Mouse (Mus musculus) stomach, adult 2 months (tissue): Measurements from ENCODE around the gene B3gnt6. TPM values are rescaled to one million over a fixed set of nuclear protein-coding genes. Genes with fewer than 3 reads are reported as not detected.

Experiments used
- polyA plus RNA-seq: library from polyadenylated mRNA; depleted of rRNA; stranded (reverse); fragments of >200 nt; gene quantifications from 2 replicates; pipeline ENCODE4 v1.2.3, GENCODE M21; 2012; rRNA removed

Gene B3gnt6
- 0.28 and 0.38 TPM in 2 replicates for polyA plus RNA-seq

GRCm38 (mm10) chr7:98199381-98199780 lies at the start of gene B3gnt6:
TSS of gene B3gnt6 (minus strand) at chr7:98199481.

DNA sequence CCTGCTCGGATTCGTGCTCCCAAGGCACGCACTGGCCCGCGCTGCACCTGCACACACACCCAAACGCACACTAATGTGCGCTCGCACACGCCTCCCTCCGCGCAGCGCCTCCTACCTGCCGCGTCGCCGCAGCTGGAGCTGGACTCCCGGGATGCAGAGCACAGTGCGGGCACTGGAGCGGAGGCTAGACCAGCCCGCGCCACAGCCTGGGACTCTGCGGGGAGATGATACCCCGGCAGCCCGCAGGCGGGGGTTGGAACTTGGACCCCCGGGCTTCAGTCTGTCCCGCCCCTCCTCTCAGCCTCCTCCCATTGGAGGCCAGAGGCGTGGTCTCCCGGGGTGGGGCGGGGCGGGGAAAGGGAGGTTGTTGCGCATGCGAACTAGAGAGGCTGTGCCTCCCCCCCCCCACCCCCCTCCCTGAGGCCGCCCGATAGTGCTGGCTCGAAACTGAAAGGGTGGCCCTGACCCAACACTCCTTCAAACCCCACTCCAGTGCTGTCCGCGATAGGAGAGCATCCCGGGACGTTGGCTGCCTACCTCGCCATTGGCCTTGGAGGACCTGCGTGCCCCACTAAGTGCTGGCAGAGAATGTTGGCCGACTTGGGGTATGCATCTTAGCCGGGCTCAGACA lies 21.2 kb downstream of the B3gnt6 start, which contains the start of gene Capn5:
Gene Capn5, minus strand, starts transcription at position 346 of the 631 bp plus-strand sequence.

GRCm38 (mm10) chr7:98145402-98145801 lies 53.9 kb downstream of the B3gnt6 start, which contains the start of gene Omp:
TSS of gene Omp (minus strand) at chr7:98145502.

Other genes starting within 250 kb of the B3gnt6 start
- gene Myo7a, start 80.0 kb downstream of the B3gnt6 start, polyA plus RNA-seq, result 5.0 and 6.3 TPM in 2 replicates
- 3.0 and 3.7 TPM in 2 replicates for gene Omp, start 54.0 kb downstream of the B3gnt6 start, polyA plus RNA-seq
- 42.3 and 42.5 TPM in 2 replicates for gene Capn5, start 21.2 kb downstream of the B3gnt6 start, polyA plus RNA-seq
- 1.4 and 1.7 TPM in 2 replicates for gene Acer3, start 121.7 kb upstream of the B3gnt6 start, polyA plus RNA-seq
- 42.7 and 45.1 TPM in 2 replicates for gene Tsku, start 161.8 kb upstream of the B3gnt6 start, polyA plus RNA-seq
- gene Gucy2d, start 240.9 kb upstream of the B3gnt6 start, polyA plus RNA-seq, result not detected in 2 replicates